Mouse (Mus musculus) heart, postnatal 0 days (tissue): ENCODE data around the gene Vmn1r203. TPM values are rescaled to one million over a fixed set of nuclear protein-coding genes. Genes with fewer than 3 reads are reported as not detected.
"Not testable (repeated sequence)": the region's sequence is repeated elsewhere in the genome, so short reads cannot be mapped to it uniquely, and the experiment has no call there.

Experiments used
- ATAC-seq: fragments of 200-750 bp; cut with Nextera tagmentation; 2 replicates; pipeline ENCODE4 v1.8.0; 2017; ENCODE audit warnings: low read depth, moderate number of reproducible peaks, moderate library complexity; ENCODE audit not compliant: insufficient read depth
- DNase-seq: peaks from one replicate; pipeline ENCODE4 v3.0.0-alpha.2; 2016; ENCODE audit warnings: low spot score
- H3K27ac ChIP-seq: fragments of 300-500 bp; sonication (generic); 2 replicates; pipeline ENCODE4 v1.5.1; 2014; ENCODE audit warnings: low read depth, mild to moderate bottlenecking
- H3K27me3 ChIP-seq: fragments of 300-500 bp; sonication (generic); 2 replicates; pipeline ENCODE4 v1.6.1; 2014; ENCODE audit warnings: low read length, mixed read lengths; ENCODE audit not compliant: control insufficient read depth, insufficient read depth
- H3K36me3 ChIP-seq: fragments of 300-500 bp; sonication (generic); replicated peaks from 2 replicates; pipeline ENCODE4 v1.6.1; 2014; ENCODE audit warnings: low read length, mixed read lengths; ENCODE audit not compliant: control insufficient read depth, insufficient read depth
- H3K4me1 ChIP-seq: fragments of 300-500 bp; sonication (generic); 2 replicates; pipeline ENCODE4 v1.6.1; 2014; ENCODE audit warnings: antibody characterized with exemption; ENCODE audit not compliant: control insufficient read depth, insufficient read depth
- H3K4me2 ChIP-seq: fragments of 300-500 bp; sonication (generic); 2 replicates; pipeline ENCODE4 v1.6.1; 2014; ENCODE audit warnings: low read depth, mild to moderate bottlenecking, low read length, moderate library complexity
- H3K4me3 ChIP-seq: fragments of 300-500 bp; sonication (generic); 2 replicates; pipeline ENCODE4 v1.5.1; 2014; ENCODE audit warnings: low read depth, low read length
- H3K9ac ChIP-seq: fragments of 300-500 bp; sonication (generic); replicated peaks from 2 replicates; pipeline ENCODE4 v1.6.1; 2014; ENCODE audit warnings: low read depth, low read length, mixed read lengths
- H3K9me3 ChIP-seq: fragments of 300-500 bp; sonication (generic); replicated peaks from 2 replicates; pipeline ENCODE4 v1.6.1; 2016; ENCODE audit warnings: low read length; ENCODE audit not compliant: control insufficient read depth
- CTCF ChIP-seq: IDR thresholded peaks from 2 replicates; pipeline ENCODE4 v1.5.1; 2016; ENCODE audit warnings: antibody characterized with exemption, control low read depth, low read depth
- EP300 ChIP-seq: IDR thresholded peaks from 2 replicates; pipeline ENCODE4 v1.6.1; 2016; ENCODE audit warnings: antibody characterized with exemption, low read depth
- WGBS: fragments of 180-500 bp; shearing (Covaris S2); extraction: QIAGEN DNeasy Blood & Tissue Kit; methylation state at CpG from one replicate; pipeline ENCODE4 v1.1.7; 2014; 5-methylcytosine and 5-hydroxymethylcytosine counted together
- polyA plus RNA-seq: library from polyadenylated mRNA; unstranded; fragments of >200 nt; fragmentation: Nextera tagmentation; extraction: Ambion mirVana; gene quantifications from 2 replicates; pipeline ENCODE4 v1.2.1, GENCODE M21; 2015
- total RNA-seq: library from RNA; depleted of rRNA; stranded (reverse); fragments of >200 nt; gene quantifications from 2 replicates; pipeline ENCODE4 v1.2.3, GENCODE M21; 2014; ENCODE audit warnings: low replicate concordance; rRNA removed

Vmn1r203 gene
- total RNA-seq: not detected in 2 replicates
- not detected in 2 replicates for polyA plus RNA-seq

DNA sequence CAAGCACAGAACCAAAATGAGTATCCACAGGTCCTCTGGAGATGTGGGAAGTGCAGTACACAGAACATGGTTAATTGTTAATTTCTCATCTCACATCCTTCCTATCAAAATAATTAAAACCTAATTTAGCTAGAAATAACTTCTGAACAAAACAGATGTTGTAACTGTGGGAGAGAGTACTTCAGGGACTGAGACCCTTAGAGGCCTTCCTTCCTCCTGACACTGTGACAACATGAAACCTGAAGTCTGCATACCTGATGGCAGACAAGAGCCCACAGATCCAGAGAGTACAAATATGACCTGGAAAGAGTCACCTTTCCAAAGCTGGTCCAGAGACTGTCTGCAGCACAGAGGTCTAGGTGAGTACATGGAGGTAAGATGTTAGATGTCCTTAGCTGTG, at the start of gene Vmn1r203:
Vmn1r203 (plus strand) TSS at position 301 of the 400 bp plus-strand sequence.
- no peaks in the 10 kb centered on the region for H3K27me3 ChIP-seq
- TF ChIP-seq CTCF (no peak), EP300 (no peak)
- no peak within 1 kb of the TSS for H3K4me3 ChIP-seq
- H3K9ac ChIP-seq: no peak within 1 kb of the TSS
- H3K9me3 ChIP-seq: no peaks in the 10 kb centered on the region
- no peak for ATAC-seq
- H3K36me3 ChIP-seq: no peaks in the 10 kb centered on the region
- H3K27ac ChIP-seq: no peak within 1 kb of the TSS
- no peak within 1 kb of the TSS for H3K4me2 ChIP-seq
- no peaks in the 10 kb centered on the region for H3K4me1 ChIP-seq
- DNase-seq: no peak

DNA sequence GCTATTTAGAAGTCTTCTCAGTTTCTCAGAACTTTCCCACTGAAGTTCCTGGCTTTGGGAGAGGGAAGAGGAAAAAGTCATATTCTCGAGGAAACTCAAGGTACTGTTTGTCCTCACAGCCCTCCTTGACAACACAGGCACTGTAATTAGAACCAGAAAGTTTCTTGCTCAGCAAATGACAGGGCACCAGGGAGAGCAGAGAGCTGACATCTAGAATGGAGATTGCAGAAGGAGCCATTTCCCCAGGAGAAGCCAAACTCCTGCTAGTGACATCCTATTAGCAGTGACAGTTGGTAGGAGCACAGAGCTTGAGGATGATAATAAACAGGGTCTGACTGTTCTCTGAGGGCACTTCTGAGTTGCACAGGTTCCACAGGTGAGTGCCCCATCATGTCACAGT, 46.3 kb upstream of the Vmn1r203 start, which contains the start of gene Vmn1r201:
Vmn1r201 (plus strand) TSS at position 301 of the 400 bp plus-strand sequence.
- no peak within 1 kb of the TSS for H3K9ac ChIP-seq
- no peak within 1 kb of the TSS for H3K4me2 ChIP-seq
- TF ChIP-seq EP300: no peak
- no peak for TF ChIP-seq CTCF
- no peaks in the 10 kb centered on the region for H3K9me3 ChIP-seq
- H3K4me3 ChIP-seq: no peak within 1 kb of the TSS
- H3K4me1 ChIP-seq: no peaks in the 10 kb centered on the region
- ATAC-seq (no peak), DNase-seq (no peak)
- no peak within 1 kb of the TSS for H3K27ac ChIP-seq
- no peaks in the 10 kb centered on the region for H3K36me3 ChIP-seq
- 42% methylated on average over 1 of the region's 1 CpGs for WGBS
- no peaks in the 10 kb centered on the region for H3K27me3 ChIP-seq

DNA sequence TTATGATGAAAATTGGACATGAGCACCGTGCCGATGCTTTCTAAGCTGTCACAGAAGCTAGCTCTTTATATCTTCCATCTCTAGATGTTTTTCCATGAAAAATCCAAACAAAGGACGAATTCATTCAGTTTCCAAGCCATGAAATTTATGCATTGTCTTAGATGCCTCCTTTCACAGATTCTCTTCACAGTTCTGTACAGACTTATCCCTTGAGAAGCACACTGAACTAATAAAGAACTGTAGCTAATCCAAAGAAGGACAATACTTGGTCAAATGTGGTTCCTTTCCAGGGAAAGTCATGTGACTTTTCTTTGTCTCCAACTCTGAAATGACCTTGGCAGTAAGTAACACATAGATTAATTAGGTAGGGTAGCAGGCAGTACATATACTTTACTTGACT, 15.5 kb upstream of the Vmn1r203 start:
- H3K4me1 ChIP-seq: no peaks in the 10 kb centered on the region
- H3K4me3 ChIP-seq: no peak overlapping the region
- H3K9me3 ChIP-seq: no peaks in the 10 kb centered on the region
- DNase-seq (no peak), ATAC-seq (no peak)
- no peak overlapping the region for H3K4me2 ChIP-seq
- H3K27me3 ChIP-seq: no peaks in the 10 kb centered on the region
- H3K27ac ChIP-seq: no peak overlapping the region
- H3K9ac ChIP-seq: no peak overlapping the region
- WGBS: 58% methylated on average over 3 of the region's 3 CpGs
- TF ChIP-seq EP300 (no peak), CTCF (no peak)
- no peaks in the 10 kb centered on the region for H3K36me3 ChIP-seq

DNA sequence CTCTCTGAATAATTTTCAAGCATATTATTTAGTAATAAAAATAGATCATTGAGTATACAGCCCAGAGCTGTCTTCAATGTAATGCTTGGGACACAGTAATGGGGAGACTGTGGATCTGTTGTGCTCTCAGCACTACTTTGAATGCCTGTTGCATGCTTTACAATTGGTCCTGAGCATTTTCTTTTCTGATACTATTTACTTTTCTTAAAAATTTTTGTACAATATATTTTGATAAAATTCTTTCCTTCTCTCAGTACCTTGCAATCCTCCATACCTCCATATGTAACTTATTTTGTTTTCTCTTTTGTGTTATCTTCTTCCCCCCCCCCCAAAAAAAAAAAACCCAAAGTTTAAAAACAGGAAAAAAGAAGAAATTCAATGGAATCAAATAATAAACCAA, 12.6 kb upstream of the Vmn1r203 start, which contains the start of gene Vmn1r202:
Vmn1r202 (minus strand) TSS at position 101 of the 400 bp plus-strand sequence.
- no peak within 1 kb of the TSS for H3K27ac ChIP-seq
- no peak for TF ChIP-seq CTCF
- no peak for TF ChIP-seq EP300
- no peak within 1 kb of the TSS for H3K4me3 ChIP-seq
- H3K4me1 ChIP-seq: no peaks in the 10 kb centered on the region
- no peak for DNase-seq
- H3K4me2 ChIP-seq: no peak within 1 kb of the TSS
- H3K36me3 ChIP-seq: no peaks in the 10 kb centered on the region
- no peaks in the 10 kb centered on the region for H3K9me3 ChIP-seq
- H3K27me3 ChIP-seq: no peaks in the 10 kb centered on the region
- ATAC-seq: no peak
- H3K9ac ChIP-seq: no peak within 1 kb of the TSS

DNA sequence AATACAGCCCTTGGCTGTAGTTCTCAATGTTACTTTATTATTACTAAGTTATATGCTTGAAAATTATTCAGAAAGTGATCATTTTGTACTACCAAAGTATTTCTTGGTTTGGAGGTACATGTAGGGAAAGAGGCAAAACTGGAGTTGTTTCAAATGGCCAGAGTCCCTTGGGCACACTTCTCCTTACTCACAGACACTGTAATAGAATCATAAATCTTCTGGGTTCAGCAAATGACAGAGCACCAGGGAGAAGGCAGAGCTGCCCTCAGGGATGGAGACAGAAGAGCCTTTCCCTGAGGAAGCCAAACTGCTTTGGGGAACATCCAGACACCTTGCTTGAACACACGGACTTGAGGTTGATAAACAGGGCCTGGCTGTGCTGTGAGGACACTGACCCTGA, 35.0 kb downstream of the Vmn1r203 start, which contains the start of gene Vmn1r204:
Vmn1r204 (plus strand) TSS at position 301 of the 400 bp plus-strand sequence.
- H3K4me2 ChIP-seq, H3K27ac ChIP-seq, H3K9me3 ChIP-seq, H3K27me3 ChIP-seq, ATAC-seq, H3K36me3 ChIP-seq, H3K9ac ChIP-seq, DNase-seq, H3K4me3 ChIP-seq, H3K4me1 ChIP-seq: not testable (repeated sequence)
- 46% methylated on average over 1 of the region's 1 CpGs for WGBS

DNA sequence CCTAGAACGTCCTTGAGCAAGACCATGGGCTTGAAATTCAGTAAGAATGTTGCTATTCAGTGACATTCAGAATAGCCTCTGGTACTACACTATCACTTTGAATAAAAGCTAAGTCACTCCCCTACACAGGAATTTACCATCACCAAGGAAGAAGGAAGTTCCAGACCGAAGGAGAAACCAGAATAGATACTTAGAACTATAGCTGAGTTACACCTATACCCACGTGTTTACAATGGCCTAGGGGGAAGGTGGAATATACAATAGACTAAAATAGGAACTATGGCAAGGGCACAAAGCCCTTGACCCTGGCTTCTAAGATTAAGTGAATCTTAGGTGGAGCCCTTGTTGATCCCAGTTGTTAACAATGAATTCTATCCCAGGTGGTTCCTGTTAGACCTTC, 57.0 kb downstream of the Vmn1r203 start:
- not testable (repeated sequence) for DNase-seq, H3K4me2 ChIP-seq, H3K27me3 ChIP-seq, H3K4me3 ChIP-seq, H3K9ac ChIP-seq, H3K9me3 ChIP-seq, H3K36me3 ChIP-seq, H3K4me1 ChIP-seq, ATAC-seq, H3K27ac ChIP-seq
- 67% methylated on average over 3 of the region's 3 CpGs for WGBS

Other genes starting within 250 kb of the Vmn1r203 start
- not detected in 2 replicates for gene Vmn1r195, start 247.6 kb upstream of the Vmn1r203 start, total RNA-seq
- gene Vmn1r195, start 247.6 kb upstream of the Vmn1r203 start, polyA plus RNA-seq: not detected in 2 replicates
- gene Vmn1r196, start 228.2 kb upstream of the Vmn1r203 start, total RNA-seq: not detected in 2 replicates
- gene Vmn1r196, start 228.2 kb upstream of the Vmn1r203 start, polyA plus RNA-seq: not detected in 2 replicates
- not detected in 2 replicates for gene Vmn1r197, start 193.5 kb upstream of the Vmn1r203 start, total RNA-seq
- not detected in 2 replicates for gene Vmn1r197, start 193.5 kb upstream of the Vmn1r203 start, polyA plus RNA-seq
- gene Vmn1r198, start 167.8 kb upstream of the Vmn1r203 start, total RNA-seq: not detected in 2 replicates
- gene Vmn1r198, start 167.8 kb upstream of the Vmn1r203 start, polyA plus RNA-seq: not detected in 2 replicates
- not detected in 2 replicates for gene Vmn1r199, start 138.3 kb upstream of the Vmn1r203 start, total RNA-seq
- gene Vmn1r199, start 138.3 kb upstream of the Vmn1r203 start, polyA plus RNA-seq: not detected in 2 replicates
- gene Vmn1r200, start 127.7 kb upstream of the Vmn1r203 start, total RNA-seq: not detected in 2 replicates
- not detected in 2 replicates for gene Vmn1r200, start 127.7 kb upstream of the Vmn1r203 start, polyA plus RNA-seq
- gene Vmn1r201, start 46.2 kb upstream of the Vmn1r203 start, total RNA-seq: not detected in 2 replicates
- not detected in 2 replicates for gene Vmn1r201, start 46.2 kb upstream of the Vmn1r203 start, polyA plus RNA-seq
- not detected in 2 replicates for gene Vmn1r202, start 12.7 kb upstream of the Vmn1r203 start, total RNA-seq
- gene Vmn1r202, start 12.7 kb upstream of the Vmn1r203 start, polyA plus RNA-seq: not detected in 2 replicates
- not detected in 2 replicates for gene Vmn1r204, start 35.1 kb downstream of the Vmn1r203 start, total RNA-seq
- not detected in 2 replicates for gene Vmn1r204, start 35.1 kb downstream of the Vmn1r203 start, polyA plus RNA-seq
- gene Vmn1r205, start 74.9 kb downstream of the Vmn1r203 start, total RNA-seq: not detected in 2 replicates
- not detected in 2 replicates for gene Vmn1r205, start 74.9 kb downstream of the Vmn1r203 start, polyA plus RNA-seq
- not detected in 2 replicates for gene Vmn1r206, start 106.1 kb downstream of the Vmn1r203 start, total RNA-seq
- gene Vmn1r206, start 106.1 kb downstream of the Vmn1r203 start, polyA plus RNA-seq: not detected in 2 replicates
- not detected in 2 replicates for gene Vmn1r207-ps, start 211.5 kb downstream of the Vmn1r203 start, total RNA-seq
- gene Vmn1r207-ps, start 211.5 kb downstream of the Vmn1r203 start, polyA plus RNA-seq: not detected in 2 replicates